Mouse (Mus musculus): ENCODE data around the gene Grk3.

DNA sequence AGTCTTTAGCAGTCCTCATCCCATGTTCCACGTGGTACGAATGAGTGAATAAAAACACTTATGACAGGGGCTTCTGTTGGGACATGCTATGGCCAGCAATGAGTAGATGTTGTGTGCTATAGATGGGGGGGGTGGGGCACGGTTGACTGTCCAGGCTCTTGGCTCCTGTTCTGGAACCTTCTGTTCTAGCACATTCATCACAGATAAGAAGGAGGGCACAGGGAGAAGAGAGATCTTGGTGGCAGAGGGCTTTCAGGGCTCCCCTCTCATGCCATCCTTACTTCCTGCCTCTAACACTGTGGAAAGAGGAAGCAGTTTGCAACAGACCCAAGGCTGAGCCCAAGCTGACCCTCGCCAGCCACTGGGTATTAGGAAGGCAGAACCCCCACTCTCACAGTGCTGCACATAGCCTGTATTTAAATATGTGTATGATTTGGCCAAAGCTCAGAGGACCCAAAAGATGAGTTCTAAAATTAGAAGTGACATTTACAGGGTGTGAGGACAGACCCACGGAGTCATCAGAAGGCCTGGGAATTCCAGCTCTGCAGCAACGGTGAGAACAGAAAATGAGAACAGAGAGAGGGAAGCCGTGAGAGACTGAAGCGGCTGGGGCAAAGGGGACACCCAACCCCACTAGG is 6.3 kb downstream of the Grk3 start:
- no peak for TF ChIP-seq EP300 (optimal IDR thresholded peaks at IDR 0.05)
- no peak for TF ChIP-seq CTCF (IDR thresholded peaks at IDR 0.05; ENCODE audit: low read depth)
